8 mouse cellular contexts compared by ENCODE assay signal in the genomic region with DNA sequence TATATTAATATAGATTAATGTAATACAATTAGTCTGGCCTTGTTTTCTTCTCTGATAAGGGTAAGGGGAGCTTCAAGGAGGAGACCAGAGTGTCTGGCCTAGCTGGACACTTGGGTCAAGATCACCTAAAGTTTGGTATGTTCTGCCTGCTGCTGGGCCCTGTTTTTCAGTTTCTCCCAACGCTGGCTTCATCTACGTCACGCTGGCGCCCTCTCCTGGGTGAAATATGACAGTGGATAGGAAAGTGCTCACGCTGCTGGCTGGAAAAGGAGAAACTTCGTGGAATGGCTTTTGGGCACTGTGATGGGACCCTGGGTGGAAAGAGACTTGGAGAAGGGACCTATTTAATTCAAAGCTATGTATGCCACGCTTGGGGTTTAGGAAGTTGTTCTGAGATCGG. TPM values are rescaled to one million over a fixed set of nuclear protein-coding genes. Genes with fewer than 3 reads are reported as not detected.
DNase-seq lines count a peak whose midpoint lies in the region; ATAC-seq and TF ChIP-seq lines count a peak whose summit lies in the region.

No protein-coding gene starts in this region.

- no peak for TF ChIP-seq POLR2A in ES-Bruce4 (IDR thresholded peaks at IDR 0.05; ENCODE audit: insufficient read depth, low read length)

- H3K4me3 ChIP-seq in ES-Bruce4 (ENCODE audit: low read depth, low read length): no peak overlapping the region
- H3K4me3 ChIP-seq in heart, embryonic 14.5 days (ENCODE audit: control insufficient read depth in 1 of 2, insufficient read depth in 1 of 2, low read depth in 1 of 2, low read length in 2 of 2): no peak overlapping the region

- H3K27me3 ChIP-seq in ES-Bruce4 (ENCODE audit: control insufficient read depth, insufficient read depth, low read length, poor library complexity, severe bottlenecking): no peaks in the 10 kb centered on the region; the same call in 1 of the 2 replicates
- no peaks in the 10 kb centered on the region for H3K27me3 ChIP-seq in heart, embryonic 14.5 days (ENCODE audit: control insufficient read depth, insufficient read depth, low read length)

- no peak overlapping the region for H3K9ac ChIP-seq in ES-Bruce4 (ENCODE audit: low read depth, poor library complexity, severe bottlenecking)
- H3K9ac ChIP-seq in heart, embryonic 14.5 days (ENCODE audit: low read length): peak overlapping the region; percentile 61; the same call in 1 of the 2 replicates

- no peak for TF ChIP-seq EP300 in ES-Bruce4 (IDR thresholded peaks at IDR 0.05; ENCODE audit: insufficient read depth, low read depth, low read length)

- TF ChIP-seq CTCF in ES-Bruce4 (IDR thresholded peaks at IDR 0.05; ENCODE audit: low read depth, low read length): peak; percentile 91

- no peaks in the 10 kb centered on the region for H3K4me1 ChIP-seq in ES-Bruce4 (ENCODE audit: control insufficient read depth, insufficient read depth, low read length)
- H3K4me1 ChIP-seq in heart, embryonic 14.5 days (ENCODE audit: control insufficient read depth in 2 of 2, insufficient read depth in 2 of 2, low read length in 2 of 2): peaks cover 2 to 11% of the 10 kb centered on the region in 2 experiments

- ATAC-seq in erythroid progenitor cell, adult 5-6 weeks (replicated peaks; ENCODE audit: low FRiP score, poor library complexity, severe bottlenecking): peak; percentile 80
- ATAC-seq in heart, embryonic 14.5 days (ENCODE audit: insufficient number of reproducible peaks, insufficient read depth, low FRiP score, low read depth): no peak

- H3K27ac ChIP-seq in ES-Bruce4 (ENCODE audit: insufficient read depth, low read length): no peak overlapping the region
- H3K27ac ChIP-seq in heart, embryonic 14.5 days (replicated peaks in 1 of 2; ENCODE audit: control insufficient read depth in 1 of 2, insufficient read depth in 1 of 2, low read depth in 2 of 2, low read length in 2 of 2): no peak overlapping the region

- WGBS in heart, embryonic 14.5 days: under 1% methylated on average over 8 of the region's 8 CpGs

- no peaks in the 10 kb centered on the region for H3K9me3 ChIP-seq in ES-Bruce4 (replicated peaks; ENCODE audit: control insufficient read depth, insufficient read depth, low read length, poor library complexity, severe bottlenecking)
- no peaks in the 10 kb centered on the region for H3K9me3 ChIP-seq in heart, embryonic 14.5 days (ENCODE audit: control insufficient read depth, low read length)

- no peaks in the 10 kb centered on the region for H3K36me3 ChIP-seq in ES-Bruce4 (ENCODE audit: control insufficient read depth, insufficient read depth, low read length, poor library complexity, severe bottlenecking)
- H3K36me3 ChIP-seq in heart, embryonic 14.5 days (ENCODE audit: control insufficient read depth, insufficient read depth, low read length): no peaks in the 10 kb centered on the region

- peak; percentile 86 for DNase-seq in brain, adult 2 months (ENCODE audit: low read depth, low spot score)
- peak; percentile 55 to 92 for DNase-seq in layer of hippocampus, adult 18-20 months (ENCODE audit: low spot score in 2 of 2)
- peak; percentile 81 to 85 for DNase-seq in lung, adult 18-20 months
- peak; percentile 92 for DNase-seq in retina, embryonic 14.5 days (ENCODE audit: low spot score)
- peak; percentile 80 for DNase-seq in thymus, postnatal 25 days

- peak overlapping the region; percentile 49 for H3K4me2 ChIP-seq in heart, embryonic 14.5 days (ENCODE audit: low read length)

RNA-seq across cellular contexts. Expression of gene Plau, which starts 36.8 kb away (rescaled TPM):
- polyA plus RNA-seq in ES-Bruce4 (2011; ENCODE audit: insufficient read depth, insufficient read length, low read depth, missing spikeins): 4.9 and 5.5 TPM in 2 replicates
- total RNA-seq in erythroid progenitor cell, adult 5-6 weeks (2015; ENCODE audit: low replicate concordance): 2.5 TPM in 1 of 2 replicates, not detected in the other
- 1.6 and 2.1 TPM in 2 replicates for total RNA-seq in erythroid progenitor cell, adult 5-6 weeks (2017; ENCODE audit: low replicate concordance)
- polyA plus RNA-seq in heart, embryonic 14.5 days (2014; fragmentation: Nextera tagmentation; extraction: Ambion mirVana): 1.5 and 1.7 TPM in 2 replicates
- 1 to 10 TPM; 3.3 to 4.5 TPM for total RNA-seq in layer of hippocampus, adult 18-20 months (2021)

RNA-seq across cellular contexts. Expression of gene Vcl, which starts 55.9 kb away (rescaled TPM):
- polyA plus RNA-seq in ES-Bruce4 (2011; ENCODE audit: insufficient read depth, insufficient read length, low read depth, missing spikeins): 123 and 124 TPM in 2 replicates
- 37.5 and 45.3 TPM in 2 replicates for total RNA-seq in erythroid progenitor cell, adult 5-6 weeks (2015; ENCODE audit: low replicate concordance)
- 32.4 and 38.9 TPM in 2 replicates for total RNA-seq in erythroid progenitor cell, adult 5-6 weeks (2017; ENCODE audit: low replicate concordance)
- polyA plus RNA-seq in heart, embryonic 14.5 days (2014; fragmentation: Nextera tagmentation; extraction: Ambion mirVana): 100.0 and 113 TPM in 2 replicates
- 10 to 100 TPM; 28.2 to 32.5 TPM for total RNA-seq in layer of hippocampus, adult 18-20 months (2021)
